Mouse (Mus musculus) urinary bladder, postnatal 36 days (tissue): ENCODE results near the gene Ate1.
"Not testable (repeated sequence)": the region's sequence is repeated elsewhere in the genome, so short reads cannot be mapped to it uniquely, and the experiment has no call there.

Experiments used
- DNase-seq, 2 experiments: peaks; one replicate each; pipeline ENCODE4 v3.0.0; 2022; ENCODE audit warnings: low spot score in 2 of 2, mixed read lengths in 1 of 2

Gene Ate1

DNA sequence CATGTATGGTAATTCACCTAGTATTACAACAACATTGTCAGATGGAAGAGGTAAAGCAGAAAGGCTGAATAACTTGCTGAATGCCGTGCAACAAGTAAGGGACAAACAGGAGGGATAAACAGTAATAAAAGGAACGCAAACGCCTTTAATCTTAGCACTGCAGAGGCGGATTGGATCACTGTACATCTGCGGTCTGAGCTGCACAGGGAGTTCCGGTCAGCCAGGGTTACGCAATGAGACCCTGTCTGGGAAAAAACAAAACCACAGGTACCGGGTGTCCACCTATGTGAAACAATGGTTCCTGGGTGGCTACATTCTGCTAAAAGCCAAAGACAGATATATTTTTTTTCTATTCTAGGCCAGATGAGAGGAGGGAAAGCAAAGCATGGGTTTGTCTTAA is 3.3 kb upstream of the Ate1 start:
- DNase-seq, result no peak

DNA sequence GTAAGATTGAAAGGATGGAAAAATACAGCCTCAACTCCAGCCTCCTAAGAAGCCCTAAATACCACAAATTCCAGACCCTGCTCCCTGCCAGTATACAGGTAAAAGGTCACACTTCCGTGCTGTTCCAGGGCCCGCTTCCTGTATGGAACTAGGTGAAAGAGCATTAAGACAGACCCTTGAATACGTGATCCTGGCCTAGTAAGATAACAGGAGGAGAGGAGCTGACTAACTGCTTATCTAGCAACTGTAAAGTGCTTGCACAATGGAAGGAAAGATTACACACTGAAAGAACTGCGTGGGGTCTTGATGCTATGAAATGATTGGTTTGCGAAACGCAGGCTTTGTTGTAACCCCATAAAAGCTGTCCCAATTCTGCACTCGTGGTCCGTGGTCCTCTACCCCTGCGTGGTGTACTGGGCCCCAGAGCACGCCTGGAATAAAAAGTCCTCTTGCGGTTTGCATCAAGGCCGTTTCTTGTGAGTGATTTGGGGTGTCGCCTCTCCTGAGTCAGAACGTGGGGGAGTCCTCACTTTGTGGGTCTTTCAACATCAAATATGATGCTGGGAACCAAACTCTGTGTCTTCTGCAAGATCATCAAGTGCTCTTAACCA is 748 bp upstream of the Ate1 start:
- DNase-seq, result no peak

- peak; percentile 93 to 98 for DNase-seq
Measured at GRCm38 (mm10) chr7:130519096-130520048, 797 bp downstream of the Ate1 start.

DNA sequence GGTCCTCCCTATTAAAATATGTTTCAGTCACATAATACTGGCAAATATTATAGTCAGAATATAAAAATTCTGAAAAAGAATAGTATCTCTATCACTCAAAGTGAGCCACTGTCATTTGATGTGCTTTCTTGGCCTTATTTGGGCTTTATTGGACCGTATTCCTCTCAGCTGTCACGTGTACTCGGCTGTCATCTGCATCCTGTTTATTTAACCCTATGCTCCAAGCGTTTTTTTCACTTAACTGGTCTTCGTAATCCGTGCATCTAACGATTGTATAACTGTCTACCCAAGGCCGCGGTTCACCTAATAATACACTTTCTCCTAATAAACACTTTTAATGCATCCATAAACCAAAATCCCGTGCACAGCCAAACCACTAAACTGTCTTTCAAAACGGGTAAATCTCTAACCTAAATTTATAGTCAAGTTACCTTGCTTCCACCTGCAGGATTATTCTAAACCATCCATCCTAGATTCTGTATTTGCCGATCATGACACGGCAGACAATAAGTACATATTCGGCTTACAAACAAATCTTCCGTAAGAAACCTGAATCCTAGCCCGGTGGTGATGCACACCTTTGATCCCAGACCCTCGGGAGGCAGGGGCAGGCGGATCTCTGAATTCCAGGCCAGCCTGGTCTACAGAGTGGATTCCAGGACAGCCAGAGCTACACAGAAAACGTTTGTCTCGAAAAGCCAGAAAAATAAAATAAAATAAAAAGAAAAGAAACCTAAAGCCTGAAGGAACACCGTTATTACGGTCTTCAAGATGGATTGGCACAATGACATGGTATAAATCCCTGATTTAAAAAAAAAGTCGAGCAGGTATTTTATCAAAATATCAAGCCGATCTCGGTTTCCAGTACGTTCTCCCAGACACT is 1.7 kb downstream of the Ate1 start:
- DNase-seq, result no peak

GRCm38 (mm10) chr7:130510243-130510642 is 9.9 kb downstream of the Ate1 start:
- no peak for DNase-seq

DNA sequence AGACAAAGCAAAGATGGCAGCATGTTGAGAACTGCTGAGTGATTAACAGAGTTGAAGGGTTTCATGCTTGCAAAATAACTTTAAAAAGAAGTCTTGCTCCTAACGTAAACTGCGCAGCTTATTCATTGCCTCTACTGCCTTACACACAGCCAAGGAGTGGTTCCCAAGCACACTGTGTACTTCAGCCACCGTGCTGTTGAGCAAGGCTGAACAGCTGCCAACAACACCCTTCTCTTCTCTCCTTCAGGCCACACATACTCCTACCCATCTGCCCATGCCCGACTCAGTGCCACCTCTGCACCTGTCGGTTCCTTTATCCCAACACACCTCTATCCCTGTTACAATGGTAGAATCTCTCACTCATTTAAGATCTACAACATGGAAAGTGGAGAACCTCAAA is 17.2 kb downstream of the Ate1 start:
- DNase-seq, result peak in 1 of 2 experiments; percentile 30

DNA sequence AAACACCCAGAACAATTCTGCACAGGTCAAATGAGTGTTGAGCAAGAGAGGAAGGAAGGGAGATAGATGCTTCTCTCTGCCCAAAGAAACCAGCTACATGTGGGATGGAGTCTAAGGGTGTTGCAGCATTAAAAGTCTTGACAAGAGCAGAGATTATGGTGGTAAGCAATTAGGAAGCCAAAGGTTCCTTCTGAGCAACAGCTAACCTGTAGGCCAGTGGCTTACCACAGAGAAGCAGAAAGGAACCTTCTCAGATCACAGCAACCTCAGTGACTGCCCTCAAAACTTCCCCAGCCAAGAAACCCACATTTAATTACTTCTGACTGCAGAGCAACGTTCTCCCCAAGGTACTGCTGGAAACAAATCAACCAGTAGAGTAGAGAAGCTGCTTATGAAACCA is 18.7 kb downstream of the Ate1 start:
- DNase-seq, result no peak

DNA sequence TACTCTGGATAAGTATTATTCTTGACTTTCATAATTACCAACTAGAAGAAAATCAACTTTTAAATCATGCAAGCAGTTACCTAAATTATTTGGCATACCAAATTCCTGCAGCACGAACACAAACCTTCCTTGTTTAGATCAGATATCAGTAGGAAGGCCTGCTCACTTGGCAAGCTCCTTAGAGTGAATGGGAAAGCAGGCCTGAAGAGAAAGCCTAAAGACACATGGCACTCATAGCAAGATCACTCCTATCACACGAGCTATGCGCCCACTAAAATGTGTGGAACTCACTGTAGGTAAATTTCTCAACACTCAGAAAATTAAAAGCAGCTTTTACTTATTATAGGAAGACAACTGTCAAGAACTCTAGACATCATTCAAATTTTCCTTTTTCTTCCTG is 26.8 kb downstream of the Ate1 start:
- no peak for DNase-seq

DNA sequence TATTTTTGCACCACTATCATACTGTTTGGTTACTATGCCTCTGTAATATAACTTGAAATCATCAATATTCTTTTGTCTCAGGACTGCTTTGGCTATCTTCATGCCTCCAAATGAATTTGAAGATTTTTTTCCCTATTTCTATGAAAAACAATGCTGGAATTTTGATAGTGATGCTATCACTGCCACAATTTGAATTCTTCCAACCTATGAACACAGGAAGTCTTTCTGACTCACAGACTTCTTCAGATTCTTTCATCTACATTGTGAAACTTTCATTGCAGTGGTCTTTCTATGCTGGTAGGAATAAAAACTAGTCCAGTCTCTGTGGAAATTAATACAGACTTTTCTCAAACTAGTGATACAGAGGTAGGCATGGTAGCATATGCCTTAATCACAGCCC is 28.1 kb downstream of the Ate1 start:
- no peak for DNase-seq

GRCm38 (mm10) chr7:130479003-130479402 is 41.2 kb downstream of the Ate1 start:
- not testable (repeated sequence) for DNase-seq

- DNase-seq, result peak; percentile 22 to 38
Measured at GRCm38 (mm10) chr7:130475970-130476369, 44.2 kb downstream of the Ate1 start.

GRCm38 (mm10) chr7:130473881-130474280 is 46.3 kb downstream of the Ate1 start:
- no peak for DNase-seq

- DNase-seq, result no peak
Measured at GRCm38 (mm10) chr7:130472683-130473082, 47.5 kb downstream of the Ate1 start.

DNA sequence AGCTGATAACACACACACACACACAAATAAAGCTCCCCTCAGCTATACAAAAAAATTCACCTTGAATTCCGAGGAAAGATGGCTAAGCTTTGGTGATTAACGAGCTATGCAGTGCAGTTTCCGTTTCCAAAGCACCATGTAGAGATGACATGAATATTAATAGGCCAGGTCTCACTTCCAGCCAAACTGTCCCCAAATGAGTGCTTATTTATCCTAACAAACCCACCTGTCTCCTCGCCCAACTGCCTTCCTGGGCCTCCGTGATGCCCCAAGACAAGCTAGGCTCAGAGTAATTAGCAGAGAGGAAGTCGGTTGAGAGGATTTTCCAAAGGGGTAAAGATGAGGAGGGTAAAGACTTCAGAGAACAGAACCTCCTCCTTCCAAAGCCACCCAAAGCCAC is 49.1 kb downstream of the Ate1 start:
- DNase-seq, result no peak

- no peak for DNase-seq
Measured at GRCm38 (mm10) chr7:130455587-130456246, 64.5 kb downstream of the Ate1 start.

DNA sequence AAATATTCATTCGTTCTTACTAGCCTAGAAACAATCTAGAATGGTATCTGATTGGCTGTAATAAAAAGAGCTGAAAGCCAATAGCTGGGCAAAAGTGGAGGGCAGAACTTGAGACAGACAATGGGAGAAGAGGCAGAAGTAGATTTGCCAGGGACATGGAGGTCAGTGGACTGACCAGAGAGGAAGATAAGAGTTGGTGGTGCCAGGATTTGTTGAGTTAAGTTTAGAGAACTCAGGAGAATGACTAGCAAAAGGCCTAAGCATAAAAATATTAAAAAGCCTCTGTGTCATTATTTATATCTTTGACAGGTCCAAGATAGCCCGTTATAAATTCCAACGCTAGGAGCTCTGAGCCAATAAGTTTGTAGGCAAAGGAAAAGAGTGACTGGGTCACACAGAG is 65.9 kb downstream of the Ate1 start:
- DNase-seq, result no peak

GRCm38 (mm10) chr7:130435776-130436175 is 84.4 kb downstream of the Ate1 start:
- DNase-seq, result no peak

DNA sequence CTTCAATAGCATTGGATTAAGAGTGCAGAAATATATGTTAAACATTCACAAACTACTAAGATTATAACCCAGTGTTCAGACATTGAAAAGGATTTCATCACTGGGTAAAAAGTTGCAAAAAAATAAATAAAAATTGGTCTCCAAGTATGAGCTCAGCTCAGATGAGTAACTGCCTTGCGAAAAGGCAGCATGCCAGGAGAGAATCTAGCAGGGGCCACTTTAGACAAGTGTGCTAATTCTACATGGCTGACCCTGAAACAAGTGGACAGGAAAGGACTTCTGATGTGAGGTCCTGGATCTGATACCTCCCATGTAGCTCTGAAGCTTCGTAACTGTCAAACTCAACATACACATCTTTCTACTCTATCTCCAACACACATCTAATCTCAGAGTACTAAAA is 88.0 kb downstream of the Ate1 start:
- DNase-seq, result peak in 1 of 2 experiments; percentile 33

- DNase-seq, result no peak
Measured at GRCm38 (mm10) chr7:130426586-130426985, 93.6 kb downstream of the Ate1 start.

DNA sequence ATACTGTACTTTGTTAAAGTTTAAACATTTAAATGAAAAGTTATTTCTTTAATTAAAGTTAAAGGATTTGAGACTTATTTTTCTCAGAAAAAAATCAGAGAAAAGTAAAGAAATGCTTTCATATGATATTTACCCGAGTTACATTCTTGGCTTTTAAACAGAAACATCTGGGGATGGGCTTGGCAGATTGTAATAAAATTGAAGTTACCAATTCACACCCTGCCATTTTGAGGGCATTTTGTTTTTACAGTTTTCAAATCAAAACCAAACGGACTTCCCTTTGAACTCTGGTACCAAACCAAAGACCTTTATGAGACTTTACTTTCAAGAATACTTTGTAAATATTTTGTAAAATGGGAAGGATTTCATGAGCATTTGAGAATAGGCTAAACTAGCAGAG is 94.2 kb downstream of the Ate1 start:
- DNase-seq, result no peak

DNA sequence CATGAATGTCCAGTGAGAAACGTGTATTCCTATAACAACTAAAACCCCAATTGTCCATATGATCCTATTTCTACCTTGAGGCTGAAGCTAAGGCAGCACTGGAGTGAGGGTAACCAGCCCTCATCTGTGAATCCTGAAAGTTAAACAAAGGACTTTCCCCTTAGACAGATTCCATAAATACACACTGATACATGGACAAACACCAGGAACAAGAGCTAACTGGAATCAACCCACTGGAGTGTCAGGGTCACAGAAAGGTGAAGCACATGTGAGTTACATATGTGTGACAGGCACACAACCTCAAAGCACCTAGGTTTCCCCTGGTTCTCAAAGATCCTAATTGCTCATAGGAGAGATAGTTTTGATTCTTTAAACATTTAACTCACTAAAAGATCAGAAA is 100.2 kb downstream of the Ate1 start:
- no peak for DNase-seq

- DNase-seq, result no peak
Measured at GRCm38 (mm10) chr7:130407622-130408021, 112.5 kb downstream of the Ate1 start.
